Mouse (Mus musculus): Measurements from ENCODE around the gene Sdr42e1. TPM values are rescaled to one million over a fixed set of nuclear protein-coding genes. Genes with fewer than 3 reads are reported as not detected.

The Sdr42e1 gene
- total and polyA plus RNA-seq, 2 experiments from 2014 or later = 2.8 to 6.9 TPM

DNA sequence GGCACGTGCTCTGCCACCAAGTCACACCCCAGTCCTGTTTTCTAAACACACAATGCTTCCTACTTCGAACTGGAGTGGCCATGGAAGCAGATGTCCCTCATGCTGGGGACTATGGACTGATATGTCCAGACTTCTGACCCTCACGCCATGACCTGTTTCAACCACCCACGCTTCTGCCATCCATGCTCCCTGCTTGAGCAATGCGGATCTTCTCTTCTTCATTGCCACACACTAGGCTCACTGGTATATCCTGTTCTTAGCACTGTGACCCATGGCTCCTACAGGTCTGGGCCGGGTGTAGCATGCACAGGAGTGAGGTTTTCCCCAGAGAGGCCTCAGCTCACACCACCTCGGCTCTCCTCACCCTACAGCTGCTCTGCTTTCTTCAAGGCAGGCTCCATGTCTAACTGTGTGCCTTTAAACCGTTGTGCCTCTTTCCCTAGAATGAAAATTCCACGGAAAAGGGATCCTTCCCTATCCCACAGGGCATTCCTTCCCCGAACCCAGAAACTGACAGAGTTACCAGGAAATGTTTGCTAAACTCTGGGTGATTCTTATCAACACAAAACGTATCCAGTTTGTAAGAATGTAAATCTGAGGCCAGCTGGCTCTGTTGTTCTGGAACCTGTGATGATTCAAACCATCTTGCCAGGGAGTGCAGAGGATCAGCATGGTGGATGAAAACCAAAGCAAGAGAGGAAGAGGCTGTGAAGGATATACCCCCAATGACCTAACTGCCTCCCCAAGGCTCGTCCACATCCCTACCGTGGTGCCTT is 6.0 kb downstream of the Sdr42e1 start:
- 84% methylated on average over 13 of the region's 13 CpGs for WGBS

GRCm38 (mm10) chr8:117660358-117661031 is 13.0 kb downstream of the Sdr42e1 start:
- WGBS = 31% methylated on average over 11 of the region's 11 CpGs
- Histone ChIP-seq H3K9ac (no peak overlapping the region), H3K9me3 (ENCODE audit: low read length) (no peaks in the 10 kb centered on the region), H3K36me3 (ENCODE audit: insufficient read depth) (no peaks in the 10 kb centered on the region), H3K4me3 (ENCODE audit: low read depth, low read length) (no peak overlapping the region), H3K4me1 (ENCODE audit: insufficient read depth) (no peaks in the 10 kb centered on the region), H3K27ac (ENCODE audit: low read depth, low read length) (no peak overlapping the region), H3K27me3 (ENCODE audit: insufficient read depth, low read length) (no peaks in the 10 kb centered on the region), H3K4me2 (ENCODE audit: low read depth) (no peak overlapping the region)
- TF ChIP-seq CTCF (IDR thresholded peaks at IDR 0.05; ENCODE audit: low read depth) = peak; percentile 21; the same call in 1 of the 2 replicates
- DNase-seq (peak; percentile 58), ATAC-seq (peak; percentile 88)

More for the DNA sequence above, 6.0 kb downstream of the Sdr42e1 start:
- Histone ChIP-seq H3K9me3 (ENCODE audit: low read length) (no peaks in the 10 kb centered on the region), H3K9ac (no peak overlapping the region), H3K36me3 (ENCODE audit: insufficient read depth) (no peaks in the 10 kb centered on the region), H3K4me3 (ENCODE audit: low read depth, low read length) (no peak overlapping the region), H3K27ac (ENCODE audit: low read depth, low read length) (no peak overlapping the region), H3K4me2 (ENCODE audit: low read depth) (no peak overlapping the region), H3K4me1 (ENCODE audit: insufficient read depth) (no peaks in the 10 kb centered on the region), H3K27me3 (ENCODE audit: insufficient read depth, low read length) (no peaks in the 10 kb centered on the region)
- ATAC-seq (no peak), DNase-seq (no peak)
- no peak for TF ChIP-seq CTCF (IDR thresholded peaks at IDR 0.05; ENCODE audit: low read depth)

GRCm38 (mm10) chr8:117658990-117659389 is 14.5 kb downstream of the Sdr42e1 start:
- Histone ChIP-seq H3K27me3 (ENCODE audit: insufficient read depth, low read length) (no peaks in the 10 kb centered on the region), H3K27ac (ENCODE audit: low read depth, low read length) (no peak overlapping the region), H3K4me1 (ENCODE audit: insufficient read depth) (no peaks in the 10 kb centered on the region), H3K4me3 (ENCODE audit: low read depth, low read length) (no peak overlapping the region), H3K9ac (no peak overlapping the region), H3K9me3 (ENCODE audit: low read length) (no peaks in the 10 kb centered on the region), H3K4me2 (ENCODE audit: low read depth) (no peak overlapping the region), H3K36me3 (ENCODE audit: insufficient read depth) (no peaks in the 10 kb centered on the region)
- WGBS = 79% methylated on average over 7 of the region's 7 CpGs
- ATAC-seq = no peak
- TF ChIP-seq CTCF (IDR thresholded peaks at IDR 0.05; ENCODE audit: low read depth) = peak; percentile 22; the same call in 1 of the 2 replicates
- no peak for DNase-seq

DNA sequence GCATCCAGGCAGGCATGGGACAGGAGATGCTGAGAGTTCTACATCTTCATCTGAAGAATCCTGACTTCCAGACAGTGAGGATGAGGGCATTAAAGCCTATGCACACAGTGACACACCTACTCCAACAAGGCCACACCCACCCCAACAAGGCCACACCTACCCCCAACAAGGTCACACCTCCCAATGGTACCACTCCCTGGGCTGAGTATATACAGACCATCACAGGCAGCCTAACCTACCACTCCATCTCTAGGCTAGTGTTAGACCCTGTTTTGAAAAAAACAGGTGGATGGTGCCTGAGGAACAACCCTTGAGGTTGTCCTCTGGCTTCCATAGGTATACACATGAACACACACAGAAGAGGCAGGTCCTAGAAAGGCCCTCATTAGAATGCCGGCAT is 21.2 kb downstream of the Sdr42e1 start:
- no peaks in the 10 kb centered on the region for H3K9me3 ChIP-seq (ENCODE audit: low read length)
- no peaks in the 10 kb centered on the region for H3K27me3 ChIP-seq (ENCODE audit: insufficient read depth, low read length)
- 96% methylated on average over 1 of the region's 1 CpGs for WGBS
- no peaks in the 10 kb centered on the region for H3K4me1 ChIP-seq (ENCODE audit: insufficient read depth)
- no peak overlapping the region for H3K9ac ChIP-seq
- no peak for DNase-seq
- ATAC-seq = no peak
- H3K4me3 ChIP-seq (ENCODE audit: low read depth, low read length) = no peak overlapping the region
- H3K4me2 ChIP-seq (ENCODE audit: low read depth) = no peak overlapping the region
- no peak overlapping the region for H3K27ac ChIP-seq (ENCODE audit: low read depth, low read length)
- H3K36me3 ChIP-seq (ENCODE audit: insufficient read depth) = no peaks in the 10 kb centered on the region
- no peak for TF ChIP-seq CTCF (IDR thresholded peaks at IDR 0.05; ENCODE audit: low read depth)

DNA sequence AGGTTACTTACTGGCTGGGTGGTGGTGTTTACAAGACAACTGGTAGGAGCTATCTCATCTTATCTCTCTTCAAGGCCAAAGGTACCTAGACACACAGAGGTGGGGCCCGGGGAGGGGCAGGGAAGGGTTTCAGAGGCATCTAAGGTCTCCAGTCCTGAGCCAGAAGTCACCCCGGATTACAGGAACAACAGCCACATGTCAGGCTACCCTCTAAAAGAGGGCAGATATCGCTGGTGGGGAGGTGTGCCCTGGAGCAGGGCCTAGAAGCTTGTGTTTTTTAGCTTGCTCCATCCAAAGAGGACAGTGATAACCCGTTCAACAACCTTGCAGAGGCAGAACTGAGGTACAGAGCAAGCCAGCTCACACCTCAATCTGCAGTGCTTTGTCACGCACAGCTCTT is 27.0 kb downstream of the Sdr42e1 start:
- H3K36me3 ChIP-seq (ENCODE audit: insufficient read depth) = no peaks in the 10 kb centered on the region
- no peak for DNase-seq
- WGBS = 71% methylated on average over 5 of the region's 5 CpGs
- no peak overlapping the region for H3K9ac ChIP-seq
- no peaks in the 10 kb centered on the region for H3K4me1 ChIP-seq (ENCODE audit: insufficient read depth)
- H3K27ac ChIP-seq (ENCODE audit: low read depth, low read length) = no peak overlapping the region
- H3K9me3 ChIP-seq (ENCODE audit: low read length) = no peaks in the 10 kb centered on the region
- no peaks in the 10 kb centered on the region for H3K27me3 ChIP-seq (ENCODE audit: insufficient read depth, low read length)
- ATAC-seq = no peak
- no peak overlapping the region for H3K4me2 ChIP-seq (ENCODE audit: low read depth)
- H3K4me3 ChIP-seq (ENCODE audit: low read depth, low read length) = no peak overlapping the region
- no peak for TF ChIP-seq CTCF (IDR thresholded peaks at IDR 0.05; ENCODE audit: low read depth)

DNA sequence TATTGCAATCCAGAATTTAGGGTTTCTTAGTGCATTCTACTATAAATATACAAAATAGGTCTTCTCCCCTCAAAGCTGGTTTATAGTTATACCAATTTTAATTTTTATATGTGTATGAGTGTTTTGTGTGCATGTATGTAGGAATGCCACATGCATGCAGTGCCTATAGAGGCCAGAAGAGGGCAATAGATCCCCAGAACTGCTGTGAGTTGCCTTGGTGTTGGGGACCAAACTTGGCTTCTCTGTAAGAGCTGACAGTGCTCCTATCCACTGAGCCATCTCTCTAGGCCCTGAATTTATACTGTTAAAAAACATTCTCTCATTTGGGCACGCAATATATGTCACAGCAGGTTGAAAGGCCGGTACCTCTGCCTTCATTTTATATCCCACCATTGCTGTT is 27.5 kb downstream of the Sdr42e1 start:
- no peaks in the 10 kb centered on the region for H3K27me3 ChIP-seq (ENCODE audit: insufficient read depth, low read length)
- H3K4me2 ChIP-seq (ENCODE audit: low read depth) = no peak overlapping the region
- no peak overlapping the region for H3K9ac ChIP-seq
- H3K27ac ChIP-seq (ENCODE audit: low read depth, low read length) = no peak overlapping the region
- 53% methylated on average over 2 of the region's 2 CpGs for WGBS
- DNase-seq (peak; percentile 90), ATAC-seq (peak; percentile 75)
- no peaks in the 10 kb centered on the region for H3K4me1 ChIP-seq (ENCODE audit: insufficient read depth)
- H3K36me3 ChIP-seq (ENCODE audit: insufficient read depth) = no peaks in the 10 kb centered on the region
- H3K4me3 ChIP-seq (ENCODE audit: low read depth, low read length) = no peak overlapping the region
- H3K9me3 ChIP-seq (ENCODE audit: low read length) = no peaks in the 10 kb centered on the region
- TF ChIP-seq CTCF (IDR thresholded peaks at IDR 0.05; ENCODE audit: low read depth) = peak; percentile 94

- Histone ChIP-seq H3K9ac (no peak overlapping the region), H3K27ac (ENCODE audit: low read depth, low read length) (no peak overlapping the region), H3K4me2 (ENCODE audit: low read depth) (no peak overlapping the region), H3K9me3 (ENCODE audit: low read length) (no peaks in the 10 kb centered on the region), H3K4me3 (ENCODE audit: low read depth, low read length) (no peak overlapping the region), H3K36me3 (ENCODE audit: insufficient read depth) (no peaks in the 10 kb centered on the region), H3K27me3 (ENCODE audit: insufficient read depth, low read length) (no peaks in the 10 kb centered on the region), H3K4me1 (ENCODE audit: insufficient read depth) (no peaks in the 10 kb centered on the region)
- 74% methylated on average over 5 of the region's 5 CpGs for WGBS
- DNase-seq (no peak), ATAC-seq (no peak)
- no peak for TF ChIP-seq CTCF (IDR thresholded peaks at IDR 0.05; ENCODE audit: low read depth)
Observed at GRCm38 (mm10) chr8:117645486-117645885, 28.0 kb downstream of the Sdr42e1 start.
